Mouse (Mus musculus) telencephalon, adult 2 months (tissue): ENCODE results near the gene Rad54l.

Source experiments
- DNase-seq: peaks from one replicate; pipeline ENCODE4 v3.0.0-alpha.2; 2011; ENCODE audit warnings: low read depth, low spot score

Gene Rad54l

DNA sequence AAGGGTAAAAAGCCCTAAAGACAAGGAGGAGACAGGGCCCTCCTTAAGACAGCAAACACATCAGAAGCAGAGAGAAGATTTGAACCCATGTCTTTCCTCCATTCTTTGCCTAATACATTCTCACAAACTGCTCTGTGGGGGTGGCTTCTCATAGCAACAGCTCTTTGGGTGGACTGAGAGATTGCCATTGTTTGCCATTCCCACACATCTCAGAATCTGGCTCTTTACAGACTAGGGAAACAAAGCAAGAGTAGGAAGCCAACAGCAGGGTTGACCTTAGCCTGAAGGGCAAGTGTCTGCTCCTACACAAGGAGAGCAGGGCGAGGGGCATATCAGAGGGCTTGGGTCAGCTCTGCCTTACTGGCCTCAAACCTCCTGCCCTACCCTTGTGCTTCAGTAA lies 18.2 kb upstream of the Rad54l start:
- no peak for DNase-seq

DNA sequence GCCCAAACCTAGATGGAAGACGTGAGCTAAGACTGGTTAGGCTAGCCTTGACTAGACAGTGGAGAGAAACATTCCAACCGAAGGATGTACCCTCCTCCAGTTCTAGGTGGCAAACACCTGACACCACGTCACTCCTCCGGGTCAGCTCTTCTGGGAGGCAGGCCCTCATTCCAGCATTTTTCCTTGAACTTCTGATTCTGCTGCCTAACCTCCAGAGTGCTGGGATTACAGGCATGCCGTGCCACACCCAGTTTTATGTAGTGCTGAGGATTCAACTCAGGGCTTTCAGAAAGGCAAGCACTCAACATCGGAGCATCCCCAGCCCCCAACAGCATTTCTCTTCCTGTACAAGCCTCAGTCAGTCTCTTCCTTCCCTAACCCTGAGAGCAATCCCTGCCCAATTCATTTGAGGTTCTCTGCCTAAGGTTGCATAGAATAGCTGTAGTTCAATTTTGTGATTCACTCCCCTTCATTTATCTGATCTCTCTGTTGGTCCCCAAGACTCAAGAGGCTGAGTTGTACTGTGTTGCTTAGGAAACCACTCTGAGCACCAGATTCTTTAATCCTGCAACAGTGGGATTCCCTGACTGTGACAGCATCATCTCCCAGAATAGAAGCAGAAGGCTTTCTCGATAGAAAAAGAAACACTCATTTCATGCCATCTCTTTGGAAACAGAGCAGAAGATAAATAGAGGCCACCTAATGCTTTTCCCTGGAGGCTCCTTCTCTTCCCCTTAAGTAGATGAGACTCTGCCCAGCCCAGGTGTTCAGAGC lies 17.5 kb upstream of the Rad54l start:
- peak; percentile 79 for DNase-seq

DNA sequence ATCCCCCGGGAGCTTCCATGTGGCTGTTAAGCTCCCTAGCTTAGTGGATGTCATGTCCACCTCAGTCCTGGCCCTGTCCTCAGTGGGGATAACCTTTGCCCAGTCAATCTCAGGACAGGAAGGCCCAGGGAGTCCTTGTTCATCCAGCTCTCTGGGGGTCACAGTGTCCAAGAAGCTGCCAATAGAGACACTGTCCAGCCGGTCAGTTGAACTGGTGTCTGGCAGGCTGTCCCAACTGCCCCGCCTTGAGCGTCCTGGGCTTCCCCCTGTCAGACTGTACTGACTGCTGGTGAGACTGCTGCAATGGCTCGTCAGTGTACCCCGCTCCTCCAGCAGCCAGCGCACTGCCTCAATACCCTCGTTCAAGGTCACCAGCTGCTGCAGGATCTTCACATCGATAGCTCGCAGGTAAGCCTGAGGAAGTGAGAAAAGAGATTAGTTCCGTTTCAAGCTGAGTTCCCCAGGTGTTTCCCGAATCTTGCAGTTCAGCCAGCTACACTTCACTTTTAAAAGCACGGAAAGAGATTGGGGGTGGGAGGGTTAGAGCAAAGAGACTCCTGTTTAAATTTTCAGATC lies 14.0 kb upstream of the Rad54l start:
- no peak for DNase-seq

DNA sequence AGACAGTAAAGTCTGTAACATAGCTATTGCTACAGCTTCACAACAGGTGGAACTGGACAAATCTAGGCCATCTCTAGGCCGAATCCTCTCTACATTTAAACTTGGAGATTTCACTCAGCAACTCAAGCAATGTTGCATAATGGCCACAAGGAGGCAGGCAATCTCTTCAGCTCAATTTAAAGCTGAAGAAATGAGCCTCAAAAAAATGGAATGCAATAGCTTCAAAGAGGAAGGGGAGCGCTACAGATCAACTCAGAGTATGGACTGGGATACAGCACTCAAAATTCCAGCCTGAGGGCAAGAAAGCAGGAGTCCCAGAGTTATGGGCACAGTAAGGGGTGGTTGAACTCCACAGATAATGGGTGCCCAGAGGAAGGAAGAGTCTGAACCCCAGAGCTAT lies 11.5 kb upstream of the Rad54l start:
- DNase-seq, result no peak

DNA sequence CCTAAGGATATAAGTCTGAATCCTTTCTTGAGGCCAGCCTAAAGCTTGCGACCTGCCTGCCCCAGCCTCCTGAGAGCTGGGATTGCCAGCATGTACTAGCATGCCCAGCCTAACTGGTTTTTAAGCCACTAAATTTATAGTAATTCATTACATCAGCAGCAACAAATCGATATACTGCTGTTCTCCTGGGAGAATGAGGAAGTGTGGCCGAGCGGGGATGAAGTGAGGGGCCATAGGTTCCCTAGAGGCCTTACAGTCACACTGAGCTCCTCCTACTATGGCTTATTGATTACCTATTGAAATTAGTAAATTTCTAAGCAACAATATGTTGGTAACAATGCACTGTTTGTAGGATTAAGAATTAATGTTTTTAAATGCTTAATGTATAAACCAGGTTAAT lies 9.6 kb upstream of the Rad54l start:
- DNase-seq, result no peak

DNA sequence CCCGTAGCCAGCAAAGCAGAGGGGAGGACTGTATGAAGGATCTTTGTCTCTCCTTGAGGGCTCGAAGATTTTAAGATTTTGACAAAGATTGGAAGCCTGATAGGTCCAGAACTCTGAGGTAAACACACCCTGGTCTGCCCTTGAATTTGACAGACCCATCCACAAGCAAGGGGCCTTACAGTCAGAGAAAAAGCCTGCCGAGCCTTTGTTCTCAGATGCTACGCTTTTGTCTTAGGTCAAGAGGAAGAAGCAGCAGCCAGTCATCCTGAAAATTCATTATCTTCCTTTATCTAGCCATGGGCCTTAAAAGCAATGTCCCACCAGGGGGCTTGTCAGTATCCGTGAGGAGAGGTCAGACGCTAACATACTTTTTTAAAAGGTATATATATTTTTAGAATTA lies 4.5 kb upstream of the Rad54l start:
- DNase-seq, result no peak

DNA sequence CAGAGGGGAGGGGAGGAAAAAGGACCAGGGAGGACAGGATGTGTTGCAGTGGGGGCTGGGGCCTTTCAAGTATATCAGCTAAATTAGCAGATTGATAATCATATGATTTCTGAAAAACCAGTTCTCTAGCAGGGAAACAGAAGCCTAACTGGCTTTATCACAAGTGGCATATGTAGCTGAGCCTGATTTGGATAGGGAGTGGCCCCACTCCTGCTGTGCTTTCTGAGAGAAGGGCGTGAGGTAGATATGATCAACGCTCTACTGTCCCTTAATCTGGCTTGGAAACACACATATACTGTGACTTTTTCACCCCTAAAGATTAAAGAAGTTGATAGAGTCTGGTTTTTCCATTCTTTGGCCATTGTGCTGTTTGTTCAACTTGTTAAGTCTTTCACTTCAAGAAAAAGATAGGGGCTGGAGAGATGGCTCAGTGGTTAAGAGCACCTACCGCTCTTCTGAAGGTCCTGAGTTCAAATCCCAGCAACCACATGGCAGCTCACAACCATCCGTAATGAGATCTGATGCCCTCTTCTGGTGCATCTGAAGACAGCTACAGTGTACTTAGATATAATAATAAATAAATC lies 2.4 kb upstream of the Rad54l start:
- DNase-seq, result no peak

DNA sequence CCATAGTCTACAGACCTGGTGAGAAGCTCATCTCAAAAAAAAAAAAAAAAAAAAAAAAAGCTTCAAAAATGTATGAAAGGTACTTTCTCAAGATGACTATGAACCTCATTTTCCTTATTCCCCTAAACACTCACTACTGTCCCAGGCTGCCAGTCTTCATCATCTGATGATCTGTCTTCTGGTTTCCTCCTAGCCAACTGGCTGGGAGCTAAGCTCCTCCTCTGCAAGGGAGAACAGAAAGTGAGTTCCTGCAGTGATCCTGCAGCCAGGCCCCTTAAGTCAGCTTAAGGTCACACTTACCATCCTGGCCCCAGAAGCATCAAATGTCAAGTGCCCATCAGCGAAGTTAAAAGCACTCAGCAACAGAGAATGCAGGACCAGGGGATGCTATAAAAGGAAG lies 728 bp downstream of the Rad54l start:
- no peak for DNase-seq

DNA sequence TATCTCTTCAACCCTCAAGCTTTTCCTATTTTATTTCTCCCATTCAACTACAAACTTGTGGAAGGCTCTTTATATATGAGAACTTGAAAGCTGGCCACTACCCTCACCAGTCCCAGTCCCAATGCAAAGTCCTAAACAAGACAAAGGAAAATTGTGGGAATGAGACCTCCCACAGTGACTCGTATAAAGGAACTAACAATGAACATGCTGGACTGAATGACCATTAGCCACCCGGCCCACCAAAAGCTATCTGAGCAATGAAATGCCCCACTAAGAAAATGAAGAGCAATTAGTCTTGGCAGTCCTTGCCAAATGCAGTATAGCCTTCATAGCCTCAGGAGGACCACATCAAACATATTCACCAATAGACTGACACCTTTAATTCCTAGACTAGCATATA lies 12.0 kb downstream of the Rad54l start:
- no peak for DNase-seq

DNA sequence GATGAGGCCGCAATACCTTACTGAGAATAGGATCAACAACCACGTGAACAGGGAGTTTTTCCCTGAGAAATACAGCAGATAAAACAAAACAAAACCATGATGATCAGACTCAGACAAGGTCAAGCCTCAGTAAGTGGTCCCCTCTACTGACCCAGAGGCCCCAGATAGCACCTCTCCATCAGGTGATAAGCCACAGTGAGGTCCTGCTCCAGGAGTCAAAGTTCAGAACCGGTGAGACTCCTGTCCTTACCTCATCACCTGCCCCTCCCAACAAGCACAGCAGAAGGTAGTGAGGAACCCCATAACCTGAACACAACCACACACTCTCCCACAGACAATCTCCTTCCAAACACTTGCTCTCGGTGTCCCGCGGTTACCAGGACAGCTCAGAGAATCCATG lies 12.8 kb downstream of the Rad54l start:
- DNase-seq, result no peak

DNA sequence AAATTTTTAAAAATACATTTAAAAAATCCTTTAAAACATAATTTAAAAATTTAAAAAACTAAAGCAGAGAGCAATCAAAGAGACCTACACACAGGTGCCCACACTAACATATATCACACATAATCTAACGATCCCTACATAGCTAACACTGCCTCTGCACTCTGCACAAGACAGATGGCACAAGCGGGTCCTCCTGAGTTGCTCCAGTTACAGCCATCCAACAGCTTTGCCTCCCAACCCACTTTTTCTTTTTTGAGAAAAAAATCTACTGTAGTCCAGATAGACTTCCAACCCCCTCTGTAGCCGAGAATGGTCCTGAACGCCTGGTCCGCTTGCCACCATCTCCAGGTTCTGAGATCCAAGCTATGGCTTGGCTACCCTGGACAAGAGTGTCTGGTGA lies 18.2 kb downstream of the Rad54l start:
- peak; percentile 29 for DNase-seq

DNA sequence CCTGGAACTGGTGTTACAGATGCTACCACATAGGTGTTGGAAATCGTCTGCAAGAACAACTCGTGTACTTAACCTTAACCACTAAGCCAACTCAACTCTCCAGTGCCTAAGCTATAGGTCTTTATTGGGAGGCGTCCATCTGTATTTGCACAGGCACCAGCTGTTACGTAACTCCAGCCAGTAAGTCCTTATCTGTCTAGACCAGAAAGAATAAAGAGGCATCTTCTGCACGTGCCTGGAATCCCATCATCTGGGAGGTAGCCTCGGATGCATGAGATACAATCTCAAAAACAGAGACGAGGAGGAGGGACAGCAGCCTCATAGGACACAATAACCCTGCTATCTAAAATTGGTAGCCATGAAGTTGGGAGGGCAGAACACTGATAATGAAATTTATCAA lies 22.5 kb downstream of the Rad54l start:
- DNase-seq, result no peak

DNA sequence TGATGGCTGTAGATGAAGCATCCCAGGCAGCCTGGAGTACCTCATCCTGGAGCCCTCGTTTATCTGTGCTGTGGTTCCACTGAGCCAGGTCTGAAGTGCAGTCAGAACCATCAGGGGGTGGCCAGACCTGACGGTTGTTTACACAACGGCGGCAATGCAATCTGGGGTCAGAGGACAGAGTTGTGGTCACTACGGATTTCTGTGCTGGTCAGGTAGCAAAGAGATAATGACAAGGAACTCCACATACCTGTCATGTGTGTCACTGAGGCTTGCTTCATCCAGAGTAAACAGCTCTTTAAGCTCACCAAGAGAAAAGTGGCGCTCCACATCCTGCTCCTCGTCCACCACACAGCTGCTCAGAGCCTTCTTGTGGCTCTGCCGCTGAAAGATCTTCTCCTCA lies 26.3 kb downstream of the Rad54l start:
- no peak for DNase-seq

DNA sequence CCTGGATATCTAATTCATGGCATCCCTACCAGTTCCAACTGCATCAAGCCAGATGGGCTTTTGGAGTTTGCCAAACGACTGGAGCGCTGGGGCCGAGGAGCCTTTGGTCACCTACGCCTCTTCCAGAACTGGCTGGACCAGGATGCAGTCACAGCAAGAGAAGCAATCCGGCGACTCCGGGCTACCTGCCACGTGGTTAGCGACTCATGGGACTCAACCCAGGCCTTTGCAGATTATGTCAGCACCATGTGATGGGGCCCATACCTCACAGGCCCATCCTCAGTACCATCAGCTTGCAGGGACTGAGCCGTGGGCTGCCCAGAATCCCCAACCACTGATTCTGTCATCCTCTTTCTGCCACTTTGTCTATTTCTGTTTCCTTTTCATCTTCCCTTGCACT lies 27.2 kb downstream of the Rad54l start:
- no peak for DNase-seq

DNA sequence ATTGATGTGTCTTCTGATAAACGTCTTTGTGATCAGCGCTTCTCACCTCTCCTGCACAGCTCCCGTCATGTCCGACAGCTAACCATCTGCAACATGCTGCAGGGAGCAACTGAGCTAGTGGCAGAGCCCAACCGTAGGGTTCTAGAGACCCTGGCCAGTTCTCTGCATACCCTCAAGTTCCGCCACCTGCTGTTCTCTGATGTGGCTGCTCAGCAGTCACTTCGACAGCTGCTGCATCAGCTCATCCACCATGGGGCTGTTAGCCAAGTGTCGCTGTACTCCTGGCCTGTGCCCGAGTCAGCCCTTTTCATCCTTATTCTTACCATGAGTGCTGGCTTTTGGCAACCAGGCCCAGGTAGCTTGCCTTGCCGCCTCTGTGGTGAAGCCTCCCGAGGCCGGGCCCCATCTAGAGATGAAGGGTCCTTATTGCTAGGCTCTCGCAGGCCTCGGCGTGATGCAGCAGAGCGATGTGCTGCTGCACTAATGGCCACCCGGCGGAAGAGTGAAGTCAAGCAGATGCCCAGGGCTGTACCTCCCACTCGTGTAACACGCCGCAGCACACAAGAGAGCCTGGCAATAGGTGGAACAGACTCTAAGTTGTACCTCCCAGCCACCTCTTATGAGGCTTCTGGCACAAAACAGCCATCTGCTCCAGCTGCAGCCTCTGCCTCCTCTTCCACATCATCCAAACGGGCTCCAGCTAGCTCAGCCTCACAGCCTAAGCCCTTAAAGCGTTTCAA lies 34.8 kb downstream of the Rad54l start:
- peak; percentile 19 for DNase-seq

DNA sequence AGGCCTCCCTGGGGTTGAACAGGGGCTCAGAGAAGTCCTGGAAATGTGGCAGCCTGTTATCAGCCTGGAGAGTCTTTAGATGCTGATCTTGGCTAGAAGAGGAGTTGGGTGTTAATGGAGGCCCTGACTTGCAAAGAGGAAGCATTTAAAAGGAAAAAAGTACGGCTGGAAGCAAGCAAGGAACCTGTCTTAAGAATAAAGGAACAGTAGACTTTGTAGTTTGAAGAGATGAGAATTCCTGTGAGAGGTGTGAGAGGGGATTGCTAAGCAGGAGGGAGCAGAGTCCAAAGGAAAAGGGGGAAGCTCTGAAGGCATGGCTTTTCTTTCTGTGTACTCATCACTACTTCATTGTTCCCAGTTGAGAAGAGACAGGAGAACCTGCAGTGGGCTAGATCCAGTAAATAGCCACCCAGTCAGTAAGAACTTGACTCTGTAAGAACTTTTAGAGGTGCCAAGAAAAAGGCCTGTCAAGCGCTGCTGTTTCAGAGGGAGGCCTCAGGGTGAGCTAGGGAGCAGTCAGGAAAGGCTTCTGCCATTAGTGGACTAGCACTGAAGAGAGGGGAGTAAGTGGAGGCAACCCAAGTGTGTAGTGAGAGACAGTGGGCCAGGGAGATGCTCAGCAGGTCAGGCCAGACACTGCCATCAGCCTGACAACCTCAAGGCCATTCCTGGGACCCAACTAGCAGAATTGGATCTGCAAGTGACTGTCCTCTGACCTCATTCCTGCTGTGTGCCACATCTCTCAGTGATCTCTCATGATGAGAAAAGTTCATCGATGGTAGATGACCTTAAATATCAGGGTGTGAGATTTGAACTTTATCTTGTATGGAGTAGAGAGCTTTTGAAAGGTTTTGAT lies 46.0 kb downstream of the Rad54l start:
- DNase-seq, result no peak

DNA sequence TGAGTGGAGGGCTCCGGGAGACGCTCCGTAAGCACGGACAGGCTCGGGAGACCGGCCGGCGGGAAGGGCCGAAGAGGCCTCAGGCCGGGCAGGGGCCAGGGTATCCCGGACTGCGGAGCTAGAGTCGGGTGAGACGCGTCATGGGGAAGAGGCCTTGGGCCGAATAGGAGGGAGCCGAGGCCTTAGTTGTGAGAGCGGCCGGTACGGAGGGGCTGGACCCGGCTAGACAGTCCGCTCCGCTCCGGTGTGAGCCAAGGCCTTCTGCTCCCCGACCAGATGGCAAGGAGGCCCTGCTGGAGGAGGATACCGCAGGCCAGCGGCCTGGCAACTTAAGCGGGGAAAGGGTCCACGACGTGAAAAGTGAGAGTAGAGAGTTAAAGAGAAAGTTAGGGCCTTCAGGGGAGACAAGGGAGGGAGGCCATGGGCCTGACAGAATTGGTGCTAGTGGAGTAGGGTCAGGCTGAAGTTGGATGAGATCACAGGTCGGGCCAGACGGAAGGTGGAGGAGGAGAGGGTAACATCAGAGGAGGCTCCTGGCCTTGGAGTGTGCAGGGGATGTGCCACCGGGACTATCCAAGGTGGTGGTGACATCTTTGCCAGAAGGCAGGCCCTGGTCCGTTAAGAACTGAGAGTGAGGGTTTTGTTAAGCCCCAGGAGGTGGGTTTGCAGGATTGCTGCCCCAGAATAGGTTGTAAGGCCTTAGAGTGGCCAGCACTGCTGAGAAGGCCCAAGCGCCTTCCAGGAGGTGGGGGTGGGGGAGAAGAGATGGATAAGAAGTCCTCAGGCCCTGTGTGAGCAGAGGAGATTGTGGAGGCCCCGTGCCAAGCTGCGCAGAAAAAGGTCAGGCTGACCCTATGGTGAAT lies 46.9 kb downstream of the Rad54l start:
- no peak for DNase-seq

DNA sequence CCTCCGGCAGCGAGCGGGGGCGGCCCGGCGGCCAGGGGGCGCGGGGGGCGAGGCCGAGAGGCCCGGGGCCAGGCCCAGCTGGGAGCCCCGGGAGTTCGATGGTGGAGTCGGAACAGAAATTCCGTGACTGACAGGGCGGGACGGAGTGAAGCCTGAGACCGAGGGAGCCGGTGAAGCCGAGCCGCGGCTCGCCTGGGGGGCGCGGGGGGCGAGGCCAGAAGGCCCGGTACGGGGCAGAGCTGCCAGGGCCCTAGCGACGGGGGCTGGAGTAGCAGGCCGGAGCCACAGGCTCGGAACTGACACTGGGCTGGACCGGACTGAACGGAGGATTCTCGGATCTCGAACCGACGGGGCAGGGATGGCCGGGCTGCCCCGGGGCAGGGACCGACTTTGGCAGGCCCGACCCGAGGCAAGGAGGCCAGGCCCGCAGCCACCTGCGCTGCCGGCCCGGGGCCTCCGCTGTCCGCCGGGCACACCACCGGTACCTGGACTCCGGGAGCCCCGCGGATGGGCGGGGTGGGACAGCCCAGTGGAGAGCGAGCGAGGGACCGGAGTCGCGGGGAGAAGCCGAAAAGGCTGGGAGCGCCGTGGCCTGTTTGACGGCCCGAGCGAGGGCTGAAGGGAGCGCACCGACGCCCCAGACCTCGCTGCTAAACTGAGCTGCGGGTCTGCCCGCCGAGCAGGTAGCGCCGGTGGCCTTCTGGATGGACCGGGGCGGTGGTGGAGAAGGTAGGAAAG lies 47.7 kb downstream of the Rad54l start:
- DNase-seq, result peak; percentile 17

DNA sequence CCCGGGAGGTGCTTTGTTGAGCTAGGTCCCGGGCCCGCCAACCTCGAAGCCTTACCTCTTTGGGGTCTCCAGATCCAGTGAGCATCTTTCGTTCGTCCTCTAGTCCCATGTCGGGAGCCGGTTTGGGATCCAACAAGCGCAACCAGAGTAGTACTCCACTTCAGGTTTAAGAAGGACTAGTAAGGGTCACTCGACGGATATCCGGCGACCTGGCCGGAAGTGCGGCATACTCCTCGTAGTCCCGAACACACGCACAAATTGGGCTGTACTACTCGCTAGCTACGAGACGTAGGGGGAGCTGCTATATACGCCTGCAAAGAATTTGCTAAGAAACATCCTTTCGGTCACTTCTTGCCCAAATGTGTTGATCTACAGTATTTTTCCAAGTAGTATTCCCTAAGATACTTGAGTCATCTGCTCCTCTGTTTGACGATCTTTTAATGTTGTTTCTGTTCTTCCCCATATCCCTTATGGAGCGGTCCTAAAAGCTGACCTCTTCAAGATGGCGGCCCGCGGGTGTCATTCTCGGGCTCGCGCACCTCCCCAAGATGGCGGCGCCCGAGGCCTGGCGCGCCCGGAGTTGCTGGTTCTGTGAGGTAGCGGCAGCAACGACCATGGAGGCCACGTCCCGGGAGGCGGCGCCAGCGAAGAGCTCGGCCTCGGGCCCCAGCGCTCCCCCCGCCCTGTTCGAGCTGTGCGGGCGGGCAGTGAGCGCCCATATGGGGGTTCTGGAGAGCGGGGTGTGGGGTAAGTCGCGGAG lies 48.4 kb downstream of the Rad54l start, which contains the start of the genes Uqcrh and Lrrc41:
Gene Uqcrh (minus strand): TSS at position 211 of the 760 bp plus-strand sequence.
Gene Lrrc41 (plus strand): TSS at position 409 of the 760 bp plus-strand sequence.
- peak; percentile 98 for DNase-seq
